Mouse (Mus musculus): Measurements from ENCODE around the gene Lrpap1. TPM values are rescaled to one million over a fixed set of nuclear protein-coding genes. Genes with fewer than 3 reads are reported as not detected.
A peak's percentile ranks its signal among the peaks of the same experiment; 100 is the strongest.

Lrpap1 gene
- polyA plus RNA-seq, 1 experiment from 2014 or later, result 271 TPM

GRCm38 (mm10) chr5:35141316-35141715, 35.8 kb upstream of the Lrpap1 start:
- Histone ChIP-seq H3K27ac (ENCODE audit: low read length) (no peak overlapping the region), H3K4me1 (ENCODE audit: insufficient read depth, low read length) (no peaks in the 10 kb centered on the region), H3K27me3 (ENCODE audit: insufficient read depth, low read length) (no peaks in the 10 kb centered on the region), H3K4me3 (ENCODE audit: low read length) (no peak overlapping the region), H3K4me2 (replicated peaks; ENCODE audit: low read depth, low read length) (no peak overlapping the region), H3K9ac (replicated peaks; ENCODE audit: low read length) (no peak overlapping the region), H3K36me3 (ENCODE audit: insufficient read depth, low read length) (no peaks in the 10 kb centered on the region), H3K9me3 (ENCODE audit: low read length) (no peaks in the 10 kb centered on the region)
- WGBS, result 34% methylated on average over 3 of the region's 3 CpGs
- no peak for ATAC-seq (ENCODE audit: low FRiP score, low TSS enrichment)

- Histone ChIP-seq H3K9me3 (ENCODE audit: low read length) (no peaks in the 10 kb centered on the region), H3K4me3 (ENCODE audit: low read length) (no peak overlapping the region), H3K4me1 (ENCODE audit: insufficient read depth, low read length) (no peaks in the 10 kb centered on the region), H3K27ac (ENCODE audit: low read length) (no peak overlapping the region), H3K36me3 (ENCODE audit: insufficient read depth, low read length) (no peaks in the 10 kb centered on the region), H3K4me2 (replicated peaks; ENCODE audit: low read depth, low read length) (no peak overlapping the region), H3K9ac (replicated peaks; ENCODE audit: low read length) (no peak overlapping the region), H3K27me3 (ENCODE audit: insufficient read depth, low read length) (no peaks in the 10 kb centered on the region)
- ATAC-seq (ENCODE audit: low FRiP score, low TSS enrichment), result no peak
- WGBS, result 83% methylated on average over 11 of the region's 11 CpGs
Observed at GRCm38 (mm10) chr5:35138183-35138611, 32.6 kb upstream of the Lrpap1 start.

GRCm38 (mm10) chr5:35137510-35138182, 32.1 kb upstream of the Lrpap1 start:
- 74% methylated on average over 13 of the region's 13 CpGs for WGBS
- no peak for ATAC-seq (ENCODE audit: low FRiP score, low TSS enrichment)
- Histone ChIP-seq H3K9me3 (ENCODE audit: low read length) (no peaks in the 10 kb centered on the region), H3K4me2 (replicated peaks; ENCODE audit: low read depth, low read length) (no peak overlapping the region), H3K27ac (ENCODE audit: low read length) (no peak overlapping the region), H3K27me3 (ENCODE audit: insufficient read depth, low read length) (no peaks in the 10 kb centered on the region), H3K4me3 (ENCODE audit: low read length) (no peak overlapping the region), H3K4me1 (ENCODE audit: insufficient read depth, low read length) (no peaks in the 10 kb centered on the region), H3K36me3 (ENCODE audit: insufficient read depth, low read length) (no peaks in the 10 kb centered on the region), H3K9ac (replicated peaks; ENCODE audit: low read length) (no peak overlapping the region)

- no peak overlapping the region for H3K4me3 ChIP-seq (ENCODE audit: low read length)
- H3K4me1 ChIP-seq (ENCODE audit: insufficient read depth, low read length), result no peaks in the 10 kb centered on the region
- ATAC-seq (ENCODE audit: low FRiP score, low TSS enrichment), result no peak
- H3K27me3 ChIP-seq (ENCODE audit: insufficient read depth, low read length), result no peaks in the 10 kb centered on the region
- no peak overlapping the region for H3K9ac ChIP-seq (replicated peaks; ENCODE audit: low read length)
- H3K36me3 ChIP-seq (ENCODE audit: insufficient read depth, low read length), result no peaks in the 10 kb centered on the region
- no peak overlapping the region for H3K27ac ChIP-seq (ENCODE audit: low read length)
- no peak overlapping the region for H3K4me2 ChIP-seq (replicated peaks; ENCODE audit: low read depth, low read length)
- 58% methylated on average over 5 of the region's 5 CpGs for WGBS
- H3K9me3 ChIP-seq (ENCODE audit: low read length), result no peaks in the 10 kb centered on the region
Observed at GRCm38 (mm10) chr5:35135903-35136302, 30.3 kb upstream of the Lrpap1 start.

GRCm38 (mm10) chr5:35134286-35134685, 28.7 kb upstream of the Lrpap1 start:
- Histone ChIP-seq H3K9me3 (ENCODE audit: low read length) (no peaks in the 10 kb centered on the region), H3K4me1 (ENCODE audit: insufficient read depth, low read length) (no peaks in the 10 kb centered on the region), H3K36me3 (ENCODE audit: insufficient read depth, low read length) (no peaks in the 10 kb centered on the region), H3K9ac (replicated peaks; ENCODE audit: low read length) (no peak overlapping the region), H3K27me3 (ENCODE audit: insufficient read depth, low read length) (no peaks in the 10 kb centered on the region), H3K4me3 (ENCODE audit: low read length) (no peak overlapping the region), H3K4me2 (replicated peaks; ENCODE audit: low read depth, low read length) (no peak overlapping the region), H3K27ac (ENCODE audit: low read length) (no peak overlapping the region)
- no peak for ATAC-seq (ENCODE audit: low FRiP score, low TSS enrichment)
- WGBS, result 59% methylated on average over 3 of the region's 3 CpGs

- Histone ChIP-seq H3K9ac (replicated peaks; ENCODE audit: low read length) (no peak overlapping the region), H3K27ac (ENCODE audit: low read length) (no peak overlapping the region), H3K4me1 (ENCODE audit: insufficient read depth, low read length) (no peaks in the 10 kb centered on the region), H3K36me3 (ENCODE audit: insufficient read depth, low read length) (no peaks in the 10 kb centered on the region), H3K4me2 (replicated peaks; ENCODE audit: low read depth, low read length) (no peak overlapping the region), H3K27me3 (ENCODE audit: insufficient read depth, low read length) (no peaks in the 10 kb centered on the region), H3K9me3 (ENCODE audit: low read length) (no peaks in the 10 kb centered on the region), H3K4me3 (ENCODE audit: low read length) (no peak overlapping the region)
- ATAC-seq (ENCODE audit: low FRiP score, low TSS enrichment), result no peak
- 88% methylated on average over 4 of the region's 4 CpGs for WGBS
Observed at GRCm38 (mm10) chr5:35133468-35133867, 27.9 kb upstream of the Lrpap1 start.

- 92% methylated on average over 9 of the region's 9 CpGs for WGBS
- no peaks in the 10 kb centered on the region for H3K36me3 ChIP-seq (ENCODE audit: insufficient read depth, low read length)
- no peak overlapping the region for H3K27ac ChIP-seq (ENCODE audit: low read length)
- H3K9ac ChIP-seq (replicated peaks; ENCODE audit: low read length), result no peak overlapping the region
- H3K4me1 ChIP-seq (ENCODE audit: insufficient read depth, low read length), result no peaks in the 10 kb centered on the region
- no peak overlapping the region for H3K4me3 ChIP-seq (ENCODE audit: low read length)
- H3K4me2 ChIP-seq (replicated peaks; ENCODE audit: low read depth, low read length), result no peak overlapping the region
- H3K27me3 ChIP-seq (ENCODE audit: insufficient read depth, low read length), result no peaks in the 10 kb centered on the region
- no peak for ATAC-seq (ENCODE audit: low FRiP score, low TSS enrichment)
- H3K9me3 ChIP-seq (ENCODE audit: low read length), result no peaks in the 10 kb centered on the region
Observed at GRCm38 (mm10) chr5:35132278-35132980, 26.9 kb upstream of the Lrpap1 start.

- peak; percentile 65; the same call in 1 of the 2 replicates for ATAC-seq (ENCODE audit: low FRiP score, low TSS enrichment)
- no peaks in the 10 kb centered on the region for H3K36me3 ChIP-seq (ENCODE audit: insufficient read depth, low read length)
- no peak overlapping the region for H3K27ac ChIP-seq (ENCODE audit: low read length)
- no peaks in the 10 kb centered on the region for H3K4me1 ChIP-seq (ENCODE audit: insufficient read depth, low read length)
- no peaks in the 10 kb centered on the region for H3K9me3 ChIP-seq (ENCODE audit: low read length)
- H3K4me3 ChIP-seq (ENCODE audit: low read length), result no peak overlapping the region
- no peaks in the 10 kb centered on the region for H3K27me3 ChIP-seq (ENCODE audit: insufficient read depth, low read length)
- no peak overlapping the region for H3K9ac ChIP-seq (replicated peaks; ENCODE audit: low read length)
- WGBS, result 10% methylated on average over 7 of the region's 7 CpGs
- no peak overlapping the region for H3K4me2 ChIP-seq (replicated peaks; ENCODE audit: low read depth, low read length)
Observed at GRCm38 (mm10) chr5:35131773-35132172, 26.2 kb upstream of the Lrpap1 start.

- no peaks in the 10 kb centered on the region for H3K27me3 ChIP-seq (ENCODE audit: insufficient read depth, low read length)
- H3K36me3 ChIP-seq (ENCODE audit: insufficient read depth, low read length), result no peaks in the 10 kb centered on the region
- H3K9ac ChIP-seq (replicated peaks; ENCODE audit: low read length), result no peak overlapping the region
- WGBS, result 44% methylated on average over 1 of the region's 1 CpGs
- no peaks in the 10 kb centered on the region for H3K4me1 ChIP-seq (ENCODE audit: insufficient read depth, low read length)
- H3K9me3 ChIP-seq (ENCODE audit: low read length), result no peaks in the 10 kb centered on the region
- H3K27ac ChIP-seq (ENCODE audit: low read length), result no peak overlapping the region
- ATAC-seq (ENCODE audit: low FRiP score, low TSS enrichment), result no peak
- no peak overlapping the region for H3K4me3 ChIP-seq (ENCODE audit: low read length)
- H3K4me2 ChIP-seq (replicated peaks; ENCODE audit: low read depth, low read length), result no peak overlapping the region
Observed at GRCm38 (mm10) chr5:35131237-35131636, 25.7 kb upstream of the Lrpap1 start.

- Histone ChIP-seq H3K9ac (replicated peaks; ENCODE audit: low read length) (no peak overlapping the region), H3K4me1 (ENCODE audit: insufficient read depth, low read length) (no peaks in the 10 kb centered on the region), H3K27ac (ENCODE audit: low read length) (no peak overlapping the region), H3K4me3 (ENCODE audit: low read length) (no peak overlapping the region), H3K27me3 (ENCODE audit: insufficient read depth, low read length) (no peaks in the 10 kb centered on the region), H3K9me3 (ENCODE audit: low read length) (no peaks in the 10 kb centered on the region), H3K4me2 (replicated peaks; ENCODE audit: low read depth, low read length) (no peak overlapping the region), H3K36me3 (ENCODE audit: insufficient read depth, low read length) (no peaks in the 10 kb centered on the region)
- WGBS, result 81% methylated on average over 7 of the region's 7 CpGs
- no peak for ATAC-seq (ENCODE audit: low FRiP score, low TSS enrichment)
Observed at GRCm38 (mm10) chr5:35129767-35130191, 24.2 kb upstream of the Lrpap1 start.

Measured in kidney, embryonic 16.5 days (tissue).